Mouse (Mus musculus) frontal cortex, postnatal 10 days (tissue): ENCODE measurements around the gene Smdt1.
"Not testable (repeated sequence)": the region's sequence is repeated elsewhere in the genome, so short reads cannot be mapped to it uniquely, and the experiment has no call there.

Experiments used
- DNase-seq, 2 experiments: peaks; one replicate each; pipeline ENCODE4 v3.0.0; 2022; ENCODE audit warnings: low spot score in 2 of 2, mixed read lengths in 1 of 2

Gene Smdt1

GRCm38 (mm10) chr15:82368851-82369250 lies 30.1 kb downstream of the Smdt1 start:
- DNase-seq = no peak

GRCm38 (mm10) chr15:82372446-82372845 lies 33.7 kb downstream of the Smdt1 start:
- no peak for DNase-seq

GRCm38 (mm10) chr15:82372991-82373390 lies 34.2 kb downstream of the Smdt1 start:
- DNase-seq = no peak

DNA sequence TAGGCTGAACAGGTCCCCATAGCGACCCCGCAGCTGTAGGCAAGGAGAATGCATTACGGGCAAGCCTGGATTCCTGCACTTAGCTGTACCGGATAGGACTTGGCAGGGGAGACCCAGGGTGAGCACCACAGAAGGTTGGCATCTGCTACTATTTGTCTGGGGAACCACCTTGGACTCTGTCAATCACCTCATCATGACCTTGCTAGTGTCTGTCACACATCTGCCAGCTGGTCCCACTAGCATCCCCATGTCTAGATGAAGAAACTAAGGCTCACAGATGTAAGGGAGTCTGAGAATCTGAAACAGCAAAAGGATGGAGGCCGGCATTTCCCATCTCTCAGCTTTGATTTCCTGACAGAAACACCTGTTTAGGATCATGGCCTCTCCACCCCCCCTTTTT lies 35.7 kb downstream of the Smdt1 start:
- no peak for DNase-seq

- DNase-seq = no peak
Measured at GRCm38 (mm10) chr15:82375855-82376254, 37.1 kb downstream of the Smdt1 start.

DNA sequence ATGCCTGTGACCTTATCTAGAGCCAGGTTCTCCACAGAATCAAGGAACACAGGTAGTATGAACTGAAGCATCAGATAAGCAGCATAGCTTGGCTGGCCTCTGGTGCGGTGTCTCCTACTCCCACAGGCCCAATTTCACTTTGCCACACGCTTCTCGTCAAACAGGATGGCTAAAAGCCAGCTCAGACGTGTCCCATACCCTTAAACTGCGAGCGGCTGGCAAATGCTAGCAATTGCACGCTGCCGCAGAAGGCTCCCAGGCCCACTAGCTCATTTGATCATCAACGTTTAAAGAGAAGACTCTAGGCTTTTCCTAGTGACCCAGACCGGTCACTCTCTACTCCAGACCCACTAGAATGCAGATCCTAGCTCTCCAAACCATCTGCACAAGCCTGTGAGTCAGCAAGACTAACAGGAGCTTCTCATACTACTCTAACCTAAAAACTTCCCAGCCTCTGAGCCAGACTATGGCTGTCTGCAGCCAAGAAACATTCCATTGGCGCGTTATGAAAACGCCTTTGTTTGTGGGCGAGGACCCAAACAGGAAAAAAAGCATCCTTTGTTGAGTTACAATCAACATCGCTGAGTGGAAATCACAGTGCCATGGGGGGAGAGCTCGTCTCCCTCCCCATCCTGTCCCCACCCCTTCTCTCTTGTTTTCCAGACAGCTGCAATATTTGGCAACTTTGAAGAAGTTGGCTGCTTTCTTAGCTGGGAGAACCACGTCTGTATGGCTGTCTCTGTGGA lies 37.8 kb downstream of the Smdt1 start:
- no peak for DNase-seq

DNA sequence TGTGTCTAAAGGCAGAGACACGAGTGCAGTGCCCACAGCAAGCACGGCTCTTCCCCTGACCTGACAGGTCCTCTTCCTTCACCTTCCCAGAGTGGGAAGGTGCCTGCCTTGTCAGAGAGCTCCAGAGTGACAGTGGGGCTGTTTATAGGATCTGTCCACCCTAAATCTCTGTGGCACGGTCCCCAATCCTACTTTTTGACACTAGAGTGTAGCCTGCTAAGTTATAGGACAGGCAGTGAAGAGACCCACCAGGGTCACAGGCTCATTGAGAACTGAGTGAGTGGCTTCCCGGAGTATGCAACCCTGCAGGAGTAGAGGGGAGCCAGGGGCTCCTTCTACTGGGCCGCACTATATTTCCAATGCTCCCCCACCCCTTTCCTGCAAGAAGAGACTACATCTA lies 38.9 kb downstream of the Smdt1 start:
- DNase-seq = no peak

GRCm38 (mm10) chr15:82378261-82379180 lies 39.8 kb downstream of the Smdt1 start:
- DNase-seq = no peak

GRCm38 (mm10) chr15:82379511-82379870 lies 40.7 kb downstream of the Smdt1 start:
- DNase-seq = no peak

DNA sequence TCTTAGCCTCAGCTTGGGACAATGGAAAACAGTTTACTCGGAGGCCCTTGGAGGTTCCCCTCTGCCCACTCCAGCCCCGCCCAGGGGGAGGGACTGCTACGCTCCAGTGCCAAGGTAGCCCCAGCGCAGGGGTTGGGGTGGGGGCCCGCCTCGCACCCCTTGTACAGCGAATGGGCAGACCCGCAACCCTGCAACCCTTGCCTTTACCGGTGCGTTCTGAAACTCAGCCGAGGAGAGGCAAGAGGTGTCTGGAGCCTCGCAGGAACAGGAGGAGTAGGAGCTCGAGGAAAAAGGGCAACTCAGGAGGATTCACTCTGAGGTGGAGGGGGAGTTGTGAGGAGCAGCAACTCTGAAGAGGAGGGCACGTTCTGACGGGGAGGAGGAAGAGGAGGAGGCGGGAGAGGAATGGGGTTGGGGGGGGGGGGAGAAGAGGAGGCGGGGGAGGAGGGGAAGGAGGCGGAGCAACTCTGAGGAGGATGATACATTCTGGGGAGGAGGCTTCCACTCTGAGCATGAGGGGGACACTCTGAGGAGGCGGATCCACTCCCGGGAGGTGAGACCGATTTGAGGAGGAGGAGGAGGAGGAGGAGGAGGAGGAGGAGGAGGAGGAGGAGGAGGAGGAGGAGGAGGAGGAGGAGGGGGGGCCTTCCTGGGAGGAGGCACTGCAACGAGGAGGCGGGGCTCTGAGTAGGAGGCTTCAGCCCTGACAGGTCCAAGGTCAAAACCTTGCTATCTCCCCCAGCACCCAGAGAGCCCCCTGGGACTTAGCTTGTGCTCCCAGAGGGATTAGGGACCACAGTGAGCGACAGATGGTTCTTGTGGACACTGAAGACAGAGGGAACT lies 41.3 kb downstream of the Smdt1 start, which contains the start of gene Cyp2d22:
Gene Cyp2d22 (minus strand): TSS at position 390 of the 843 bp plus-strand sequence.
- peak in 1 of 2 experiments; percentile 26 for DNase-seq

- no peak for DNase-seq
Measured at GRCm38 (mm10) chr15:82380714-82381062, 41.9 kb downstream of the Smdt1 start.

- no peak for DNase-seq
Measured at GRCm38 (mm10) chr15:82382441-82382840, 43.7 kb downstream of the Smdt1 start.

GRCm38 (mm10) chr15:82385729-82386128 lies 47.0 kb downstream of the Smdt1 start:
- DNase-seq = no peak

- not testable (repeated sequence) for DNase-seq
Measured at GRCm38 (mm10) chr15:82389916-82390315, 51.2 kb downstream of the Smdt1 start.

DNA sequence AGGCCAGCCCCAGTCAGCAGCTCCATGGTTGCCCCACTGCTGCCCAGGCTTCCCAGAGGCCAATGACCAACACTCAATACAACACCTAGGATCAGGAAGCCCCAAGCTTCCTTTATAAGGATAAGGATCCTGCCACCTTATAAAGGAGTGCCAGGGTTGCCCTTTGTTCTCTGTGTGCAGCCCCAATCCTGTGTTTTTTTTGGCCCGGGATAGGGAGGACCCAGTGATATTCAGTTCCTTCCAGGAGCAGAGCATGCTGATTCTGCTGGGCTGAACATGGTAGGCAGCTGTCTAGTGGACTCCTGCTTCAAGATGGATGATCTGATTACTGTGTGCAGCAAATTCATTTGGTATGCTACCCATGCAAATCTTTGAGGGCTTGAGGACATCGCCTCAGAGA lies 55.2 kb downstream of the Smdt1 start, which contains the start of gene Cyp2d11:
Gene Cyp2d11 (minus strand): TSS at position 101 of the 400 bp plus-strand sequence.
- not testable (repeated sequence) for DNase-seq

- DNase-seq = not testable (repeated sequence)
Measured at GRCm38 (mm10) chr15:82395955-82396354, 57.2 kb downstream of the Smdt1 start.
